Mouse (Mus musculus): Measurements from ENCODE around the gene Patz1.

Gene Patz1

DNA sequence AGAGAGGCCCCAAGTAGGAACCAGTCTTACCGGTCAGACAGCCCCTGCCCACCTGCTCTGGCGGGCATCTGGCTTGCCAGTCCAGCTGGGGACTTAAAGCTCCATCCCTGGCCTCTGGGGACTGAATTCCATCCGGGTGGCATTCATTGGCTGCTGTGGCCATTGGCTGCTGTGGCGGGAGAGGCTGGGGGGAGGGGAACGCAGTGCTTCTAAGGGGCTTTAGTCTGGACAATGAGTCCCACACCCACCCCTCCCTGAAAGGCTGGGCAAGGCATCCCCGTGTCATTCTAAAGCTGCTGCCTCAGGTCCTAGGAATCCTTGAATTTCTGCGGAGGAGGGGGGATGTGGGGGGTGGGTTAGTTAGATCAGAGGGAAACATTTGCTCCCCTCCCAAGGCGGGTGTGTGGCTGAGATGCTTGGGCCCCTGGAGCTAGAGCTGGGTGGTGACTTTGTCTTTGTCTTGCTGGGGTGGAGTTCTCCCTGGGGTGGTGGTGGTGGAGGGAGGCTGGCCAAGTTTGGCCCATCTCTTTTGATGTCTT lies 4.1 kb downstream of the Patz1 start:
- DNase-seq (ENCODE audit: low spot score): no peak

- no peak for DNase-seq (ENCODE audit: low spot score)
Observed at GRCm38 (mm10) chr11:3293361-3293760, 4.7 kb downstream of the Patz1 start.

- no peak for DNase-seq (ENCODE audit: low spot score)
Observed at GRCm38 (mm10) chr11:3294641-3295040, 6.0 kb downstream of the Patz1 start.

GRCm38 (mm10) chr11:3296056-3296455 lies 7.4 kb downstream of the Patz1 start:
- no peak for DNase-seq (ENCODE audit: low spot score)

DNA sequence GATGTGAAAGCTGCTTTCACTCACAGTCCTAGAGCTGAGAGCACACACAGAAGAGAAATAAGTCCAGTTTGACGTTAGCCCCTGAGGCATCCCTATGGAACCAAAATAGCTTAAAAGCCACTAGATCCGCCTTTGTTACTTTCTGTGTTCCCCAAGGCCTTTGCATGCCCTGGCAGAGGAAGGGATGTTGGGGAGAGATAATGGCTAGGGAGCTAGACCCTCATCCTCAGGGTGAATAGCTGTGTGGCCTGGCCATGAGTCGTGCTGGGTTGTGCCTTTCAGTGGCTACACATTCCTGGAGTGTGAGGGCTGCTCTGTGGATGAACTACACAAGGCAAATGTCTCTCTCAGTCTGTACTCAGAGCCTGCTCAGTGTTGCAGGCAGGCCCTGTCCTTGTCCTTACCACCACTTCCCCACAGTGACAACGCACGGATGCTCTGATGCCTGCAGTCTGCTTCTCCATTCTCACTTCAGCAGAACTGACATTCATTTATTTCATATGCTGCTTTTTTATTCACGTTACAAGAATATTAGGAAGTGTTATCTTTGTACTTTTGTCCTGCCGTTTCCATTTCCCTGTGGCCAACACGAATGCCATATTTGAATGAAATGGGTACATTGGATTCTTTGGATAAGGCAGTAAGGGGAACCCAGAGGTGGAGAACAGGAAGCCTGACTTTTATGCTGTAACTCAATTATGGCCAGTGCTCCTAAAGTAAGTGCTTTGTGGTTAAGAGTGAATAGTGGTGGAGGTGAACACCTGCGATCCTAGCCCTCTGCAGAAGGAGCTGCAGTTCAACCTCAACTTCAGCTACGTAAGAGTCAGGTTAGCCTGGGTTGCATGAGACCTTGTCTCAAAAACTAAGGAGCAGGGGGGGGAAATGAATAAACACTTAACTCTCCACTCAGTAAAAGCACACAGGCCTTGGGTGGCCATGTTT lies 9.5 kb downstream of the Patz1 start:
- no peak for DNase-seq (ENCODE audit: low spot score)

GRCm38 (mm10) chr11:3298813-3299185 lies 10.1 kb downstream of the Patz1 start:
- no peak for DNase-seq (ENCODE audit: low spot score)

GRCm38 (mm10) chr11:3301075-3301474 lies 12.4 kb downstream of the Patz1 start:
- DNase-seq (ENCODE audit: low spot score): no peak

DNA sequence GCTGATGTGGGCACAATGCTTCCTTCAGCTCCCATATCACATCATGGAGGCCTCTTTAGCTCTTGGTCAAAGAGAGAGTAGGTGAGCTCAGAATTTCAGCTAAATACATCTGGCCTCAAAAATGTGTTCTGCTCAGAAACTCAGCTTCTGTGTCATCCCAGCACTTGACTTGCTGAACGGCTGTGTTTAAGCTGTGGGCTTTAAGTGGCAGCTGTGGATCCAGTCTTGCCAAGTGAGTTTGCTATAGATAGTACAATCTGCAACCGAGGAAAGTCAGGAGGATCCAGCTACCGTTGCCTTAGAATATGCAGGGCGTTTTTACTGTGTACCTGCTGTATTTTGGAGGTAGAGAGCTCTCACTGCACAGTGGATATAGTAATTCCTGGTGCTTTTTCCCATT lies 13.7 kb downstream of the Patz1 start:
- no peak for DNase-seq (ENCODE audit: low spot score)

- DNase-seq (ENCODE audit: low spot score): no peak
Observed at GRCm38 (mm10) chr11:3302792-3303191, 14.1 kb downstream of the Patz1 start.

DNA sequence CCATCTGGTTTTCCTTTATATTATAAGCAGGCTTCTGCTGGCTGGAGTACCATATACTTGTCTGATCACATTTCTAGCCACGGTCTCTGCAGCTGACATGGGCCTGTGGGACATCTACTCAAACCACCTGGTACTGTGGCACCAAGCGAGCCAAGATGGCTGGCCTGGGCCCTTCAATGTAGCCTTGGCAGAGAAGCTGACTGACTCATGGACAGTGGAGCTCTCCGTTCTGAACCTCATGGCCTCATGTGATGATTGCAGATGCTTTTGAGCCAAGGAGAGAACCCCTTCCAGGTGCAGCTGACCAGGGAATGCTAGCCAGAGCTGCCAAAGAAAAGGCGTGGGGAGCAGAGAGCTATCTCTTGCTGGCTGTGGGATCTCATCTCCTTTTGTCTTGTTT lies 17.1 kb downstream of the Patz1 start:
- no peak for DNase-seq (ENCODE audit: low spot score)

DNA sequence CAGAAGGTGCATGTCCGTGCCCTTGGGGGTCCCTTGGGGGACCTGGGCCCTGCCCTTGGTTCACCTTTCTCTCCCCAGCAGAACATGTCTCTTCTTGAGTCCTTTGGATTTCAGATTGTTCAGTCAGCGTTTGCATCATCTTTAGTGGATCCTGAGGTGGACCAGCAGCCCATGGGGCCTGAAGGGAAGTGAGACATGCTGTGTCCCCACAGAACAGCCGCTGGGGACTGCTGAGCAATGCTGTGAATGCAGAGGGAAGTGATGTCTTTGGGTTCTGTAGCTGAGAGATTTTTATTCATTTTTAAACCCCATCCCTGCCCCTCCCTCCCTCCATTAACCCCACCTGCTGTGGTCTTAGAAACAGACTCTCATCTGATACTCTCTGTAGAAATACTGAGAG lies 19.2 kb downstream of the Patz1 start:
- DNase-seq (ENCODE audit: low spot score): no peak

- no peak for DNase-seq (ENCODE audit: low spot score)
Observed at GRCm38 (mm10) chr11:3309884-3310283, 21.2 kb downstream of the Patz1 start.

DNA sequence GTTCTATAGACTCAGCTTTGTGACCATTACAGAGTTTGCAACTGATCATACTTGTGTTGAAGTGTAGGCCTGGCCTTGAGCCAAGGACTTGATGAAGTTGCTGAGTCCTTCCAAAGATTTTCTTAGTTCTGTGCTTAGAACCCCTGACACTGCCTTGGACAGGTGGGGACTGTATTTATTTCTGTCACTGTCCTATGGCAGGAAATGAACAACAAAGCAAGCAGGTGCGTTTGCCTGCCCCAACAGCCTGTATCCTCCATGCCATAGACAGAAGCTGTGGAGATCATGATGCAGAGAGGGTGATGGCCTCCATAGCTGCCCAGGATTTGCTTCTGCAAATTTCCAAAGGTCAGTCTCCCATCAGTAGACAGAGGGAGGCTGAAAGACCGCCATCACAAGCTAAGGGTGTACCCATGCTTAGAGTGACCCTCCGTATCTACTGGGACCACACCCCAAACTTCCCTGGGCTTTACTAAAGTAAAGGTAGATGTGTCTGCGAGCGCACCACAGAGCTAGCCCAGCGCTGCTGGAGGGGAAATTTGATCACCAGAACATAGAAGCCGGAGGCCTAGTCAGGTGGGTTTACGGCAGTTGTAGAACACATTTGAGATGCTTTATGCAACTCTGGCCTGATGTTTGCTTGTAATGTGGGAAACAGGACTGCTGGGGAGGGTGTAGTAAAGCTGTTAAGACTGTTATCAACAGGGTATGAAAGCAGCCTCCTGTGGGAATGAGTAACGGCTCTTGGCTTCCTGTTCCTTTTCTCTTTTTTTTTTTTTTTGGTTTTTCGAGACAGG lies 22.3 kb downstream of the Patz1 start:
- DNase-seq (ENCODE audit: low spot score): no peak

DNA sequence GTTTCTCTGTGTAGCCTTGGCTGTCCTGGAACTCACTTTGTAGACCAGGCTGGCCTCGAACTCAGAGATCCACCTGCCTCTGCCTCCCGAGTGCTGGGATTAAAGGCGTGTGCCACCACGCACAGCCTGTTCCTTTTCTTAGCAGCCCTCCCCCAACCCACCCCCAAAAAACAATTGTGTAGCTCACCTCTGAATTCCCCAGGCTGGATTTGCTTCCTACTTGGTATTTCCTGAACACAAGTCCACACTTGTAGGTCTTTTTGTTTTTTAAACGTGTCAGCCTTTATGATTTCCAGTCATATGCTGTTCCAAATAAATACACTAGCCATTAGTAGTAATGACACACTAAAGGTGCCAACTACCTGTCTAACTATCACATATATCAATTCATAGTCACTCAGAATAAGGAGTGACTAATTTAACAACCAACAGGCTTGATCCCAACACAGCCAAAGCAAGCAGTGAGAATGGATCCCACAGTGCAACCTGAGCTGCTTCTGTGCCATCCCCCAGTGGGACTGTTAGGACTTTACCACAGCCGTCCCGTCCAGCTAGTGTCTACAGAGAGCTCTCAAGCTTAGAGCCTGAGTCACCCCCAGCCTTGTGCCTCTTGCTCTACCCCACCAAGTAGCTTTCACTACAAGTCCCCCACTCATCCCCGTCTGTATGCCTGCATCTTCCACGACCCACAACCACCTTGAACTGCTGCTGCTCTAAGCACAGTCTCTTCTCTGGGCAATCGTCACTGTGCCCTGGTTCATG lies 23.1 kb downstream of the Patz1 start:
- no peak for DNase-seq (ENCODE audit: low spot score)

DNA sequence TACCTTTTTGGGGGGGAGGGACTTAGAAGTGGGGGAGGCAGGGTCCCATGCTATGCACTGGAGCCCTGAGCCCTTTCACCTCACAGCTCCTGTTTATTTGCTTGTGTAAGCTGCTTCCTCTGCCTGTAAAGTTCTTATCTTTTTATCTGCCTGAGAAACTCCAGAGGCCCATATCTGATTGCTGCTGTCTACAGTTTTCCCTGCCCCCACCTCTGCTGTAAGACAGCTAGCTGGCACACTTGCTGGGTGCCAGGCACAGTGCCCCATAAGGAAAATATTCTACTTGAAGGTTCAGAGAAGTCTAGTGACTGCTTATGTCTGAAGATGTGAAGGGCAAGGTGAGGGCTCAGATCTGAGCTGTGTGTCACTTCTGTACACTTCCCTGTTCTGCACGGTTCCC lies 24.6 kb downstream of the Patz1 start:
- no peak for DNase-seq (ENCODE audit: low spot score)

GRCm38 (mm10) chr11:3314148-3314547 lies 25.5 kb downstream of the Patz1 start:
- DNase-seq (ENCODE audit: low spot score): peak; percentile 73

GRCm38 (mm10) chr11:3318286-3318685 lies 29.6 kb downstream of the Patz1 start:
- DNase-seq (ENCODE audit: low spot score): peak; percentile 56

DNA sequence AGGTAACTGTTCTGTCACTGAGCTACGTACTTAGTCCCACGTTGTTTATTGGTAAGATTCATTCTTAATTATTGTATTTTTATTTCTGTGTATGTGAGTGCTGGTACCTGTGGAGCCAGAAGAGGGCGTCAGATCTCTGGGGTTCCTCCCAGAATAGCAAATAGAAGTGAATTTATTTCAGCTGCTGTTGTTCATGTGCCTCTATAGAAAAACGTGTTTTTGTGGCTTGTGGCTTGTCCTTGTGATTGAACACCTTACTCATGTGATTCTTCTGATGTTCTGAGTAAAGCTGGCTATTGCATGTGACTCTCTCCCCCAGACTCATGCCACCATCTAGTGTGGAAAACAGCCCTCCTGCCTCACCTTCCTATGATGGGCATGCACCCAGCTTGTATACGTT lies 39.6 kb downstream of the Patz1 start:
- no peak for DNase-seq (ENCODE audit: low spot score)

GRCm38 (mm10) chr11:3328806-3329775 lies 40.4 kb downstream of the Patz1 start:
- DNase-seq (ENCODE audit: low spot score): no peak

DNA sequence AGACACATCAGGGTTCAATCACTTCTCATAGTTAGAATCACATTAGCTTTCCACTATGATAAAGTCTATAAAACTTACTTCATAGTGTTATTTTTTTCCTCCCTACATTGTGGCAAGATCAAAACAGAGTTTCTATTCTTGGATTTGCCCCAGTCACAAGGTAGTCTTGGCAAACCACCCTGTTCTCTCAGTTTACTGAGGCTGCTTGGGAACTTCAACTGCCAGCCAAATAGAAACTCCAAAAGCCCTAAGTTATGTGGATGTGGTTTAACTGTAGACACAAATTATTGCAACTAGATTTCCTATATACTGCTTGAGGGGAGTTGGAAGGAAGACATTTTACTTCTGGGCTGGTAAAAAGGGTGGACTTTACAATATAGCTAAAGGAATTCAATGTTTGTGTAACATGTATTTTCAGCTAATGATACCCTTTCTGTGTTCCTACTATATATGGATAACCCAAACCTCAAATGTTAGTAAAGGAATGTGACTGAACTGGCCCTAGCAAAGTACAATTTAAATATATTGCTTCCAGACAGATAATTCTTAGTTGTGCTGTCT lies 41.3 kb downstream of the Patz1 start, which contains the start of gene Pik3ip1:
Gene Pik3ip1 (plus strand): TSS at position 511 of the 561 bp plus-strand sequence.
- DNase-seq (ENCODE audit: low spot score): peak; percentile 73
